Mouse (Mus musculus): ENCODE results near the gene Syvn1. TPM values are rescaled to one million over a fixed set of nuclear protein-coding genes. Genes with fewer than 3 reads are reported as not detected.

Gene Syvn1
- polyA plus RNA-seq, 1 experiment, result 40.3 TPM

- Histone ChIP-seq H3K4me3 (ENCODE audit: insufficient read depth, low read length) (no peak overlapping the region), H3K27ac (ENCODE audit: insufficient read depth, low read length) (no peak overlapping the region), H3K4me1 (ENCODE audit: control insufficient read depth, insufficient read depth, low read length) (peaks cover 4% of the 10 kb centered on the region; the same call in 1 of the 2 replicates)
- TF ChIP-seq CTCF (IDR thresholded peaks at IDR 0.05; ENCODE audit: borderline replicate concordance, insufficient read depth, low read length) (no peak), POLR2A (IDR thresholded peaks at IDR 0.05; ENCODE audit: low read depth, low read length) (no peak)
Measured at GRCm38 (mm10) chr19:6054296-6054695, 7.9 kb downstream of the Syvn1 start.

- Histone ChIP-seq H3K4me1 (ENCODE audit: control insufficient read depth, insufficient read depth, low read length) (peaks cover 4% of the 10 kb centered on the region; the same call in 1 of the 2 replicates), H3K27ac (ENCODE audit: insufficient read depth, low read length) (no peak overlapping the region), H3K4me3 (ENCODE audit: insufficient read depth, low read length) (peak overlapping the region; percentile 87)
- TF ChIP-seq CTCF (IDR thresholded peaks at IDR 0.05; ENCODE audit: borderline replicate concordance, insufficient read depth, low read length) (no peak), POLR2A (IDR thresholded peaks at IDR 0.05; ENCODE audit: low read depth, low read length) (no peak)
Measured at GRCm38 (mm10) chr19:6056696-6057095, 10.3 kb downstream of the Syvn1 start.

- peaks cover 4% of the 10 kb centered on the region; the same call in 1 of the 2 replicates for H3K4me1 ChIP-seq (ENCODE audit: control insufficient read depth, insufficient read depth, low read length)
- H3K27ac ChIP-seq (ENCODE audit: insufficient read depth, low read length), result peak within 1 kb of the TSS; percentile 44
- no peak for TF ChIP-seq CTCF (IDR thresholded peaks at IDR 0.05; ENCODE audit: borderline replicate concordance, insufficient read depth, low read length)
- TF ChIP-seq POLR2A (IDR thresholded peaks at IDR 0.05; ENCODE audit: low read depth, low read length), result peak; percentile 94
- peak within 1 kb of the TSS; percentile 88 for H3K4me3 ChIP-seq (ENCODE audit: insufficient read depth, low read length)
Measured at GRCm38 (mm10) chr19:6057313-6058096, 11.1 kb downstream of the Syvn1 start, which contains the start of the genes Mrpl49 and Fau. Mrpl49 (minus strand) TSS chr19:6057785. Fau (plus strand) TSS chr19:6057844.

- Histone ChIP-seq H3K4me1 (ENCODE audit: control insufficient read depth, insufficient read depth, low read length) (peaks cover 4% of the 10 kb centered on the region; the same call in 1 of the 2 replicates), H3K4me3 (ENCODE audit: insufficient read depth, low read length) (peak overlapping the region; percentile 88), H3K27ac (ENCODE audit: insufficient read depth, low read length) (peak overlapping the region; percentile 44; the same call in 1 of the 2 replicates)
- TF ChIP-seq POLR2A (IDR thresholded peaks at IDR 0.05; ENCODE audit: low read depth, low read length), result no peak; the same call in 1 of the 2 replicates
- TF ChIP-seq CTCF (IDR thresholded peaks at IDR 0.05; ENCODE audit: borderline replicate concordance, insufficient read depth, low read length), result no peak
Measured at GRCm38 (mm10) chr19:6058513-6058912, 12.1 kb downstream of the Syvn1 start.

- Histone ChIP-seq H3K4me3 (ENCODE audit: insufficient read depth, low read length) (peak overlapping the region; percentile 88), H3K4me1 (ENCODE audit: control insufficient read depth, insufficient read depth, low read length) (peaks cover 4% of the 10 kb centered on the region; the same call in 1 of the 2 replicates), H3K27ac (ENCODE audit: insufficient read depth, low read length) (0 out of 2 replicates have a peak overlapping the region, but pooled peaks have one; percentile 44)
- TF ChIP-seq POLR2A (IDR thresholded peaks at IDR 0.05; ENCODE audit: low read depth, low read length) (no peak), CTCF (IDR thresholded peaks at IDR 0.05; ENCODE audit: borderline replicate concordance, insufficient read depth, low read length) (no peak)
Measured at GRCm38 (mm10) chr19:6058966-6059365, 12.6 kb downstream of the Syvn1 start.

- Histone ChIP-seq H3K27ac (ENCODE audit: insufficient read depth, low read length) (peak within 1 kb of the TSS; percentile 84), H3K4me1 (ENCODE audit: control insufficient read depth, insufficient read depth, low read length) (peaks cover 4% of the 10 kb centered on the region; the same call in 1 of the 2 replicates), H3K4me3 (ENCODE audit: insufficient read depth, low read length) (peak within 1 kb of the TSS; percentile 60)
- TF ChIP-seq CTCF (IDR thresholded peaks at IDR 0.05; ENCODE audit: borderline replicate concordance, insufficient read depth, low read length) (no peak), POLR2A (IDR thresholded peaks at IDR 0.05; ENCODE audit: low read depth, low read length) (peak; percentile 68)
Measured at GRCm38 (mm10) chr19:6061021-6061533, 14.7 kb downstream of the Syvn1 start, which contains the start of gene Znhit2. Znhit2 (plus strand) TSS chr19:6061192.

GRCm38 (mm10) chr19:6061641-6062302 is 15.4 kb downstream of the Syvn1 start:
- peak overlapping the region; percentile 82 for H3K27ac ChIP-seq (ENCODE audit: insufficient read depth, low read length)
- peak overlapping the region; percentile 60 for H3K4me3 ChIP-seq (ENCODE audit: insufficient read depth, low read length)
- TF ChIP-seq CTCF (IDR thresholded peaks at IDR 0.05; ENCODE audit: borderline replicate concordance, insufficient read depth, low read length) (no peak), POLR2A (IDR thresholded peaks at IDR 0.05; ENCODE audit: low read depth, low read length) (peak; percentile 46; the same call in 1 of the 2 replicates)
- H3K4me1 ChIP-seq (ENCODE audit: control insufficient read depth, insufficient read depth, low read length), result peaks cover 4% of the 10 kb centered on the region; the same call in 1 of the 2 replicates

GRCm38 (mm10) chr19:6062418-6062817 is 16.0 kb downstream of the Syvn1 start:
- TF ChIP-seq POLR2A (IDR thresholded peaks at IDR 0.05; ENCODE audit: low read depth, low read length) (0 out of 2 replicates have a peak, but pooled peaks have one; percentile 4), CTCF (IDR thresholded peaks at IDR 0.05; ENCODE audit: borderline replicate concordance, insufficient read depth, low read length) (no peak)
- Histone ChIP-seq H3K4me3 (ENCODE audit: insufficient read depth, low read length) (peak overlapping the region; percentile 60), H3K27ac (ENCODE audit: insufficient read depth, low read length) (no peak overlapping the region), H3K4me1 (ENCODE audit: control insufficient read depth, insufficient read depth, low read length) (peaks cover 4% of the 10 kb centered on the region; the same call in 1 of the 2 replicates)

GRCm38 (mm10) chr19:6063081-6063480 is 16.7 kb downstream of the Syvn1 start:
- TF ChIP-seq CTCF (IDR thresholded peaks at IDR 0.05; ENCODE audit: borderline replicate concordance, insufficient read depth, low read length) (no peak), POLR2A (IDR thresholded peaks at IDR 0.05; ENCODE audit: low read depth, low read length) (no peak; the same call in 1 of the 2 replicates)
- peaks cover 4% of the 10 kb centered on the region; the same call in 1 of the 2 replicates for H3K4me1 ChIP-seq (ENCODE audit: control insufficient read depth, insufficient read depth, low read length)
- no peak overlapping the region for H3K4me3 ChIP-seq (ENCODE audit: insufficient read depth, low read length)
- H3K27ac ChIP-seq (ENCODE audit: insufficient read depth, low read length), result no peak overlapping the region
